Mouse (Mus musculus): ENCODE data around the gene Slc30a3. TPM values are rescaled to one million over a fixed set of nuclear protein-coding genes. Genes with fewer than 3 reads are reported as not detected.
"Not testable (repeated sequence)": the region's sequence is repeated elsewhere in the genome, so short reads cannot be mapped to it uniquely, and the experiment has no call there.

Gene Slc30a3
- total RNA-seq, 2 experiments from 2014 or later: 0.24 TPM; not detected in 1

DNA sequence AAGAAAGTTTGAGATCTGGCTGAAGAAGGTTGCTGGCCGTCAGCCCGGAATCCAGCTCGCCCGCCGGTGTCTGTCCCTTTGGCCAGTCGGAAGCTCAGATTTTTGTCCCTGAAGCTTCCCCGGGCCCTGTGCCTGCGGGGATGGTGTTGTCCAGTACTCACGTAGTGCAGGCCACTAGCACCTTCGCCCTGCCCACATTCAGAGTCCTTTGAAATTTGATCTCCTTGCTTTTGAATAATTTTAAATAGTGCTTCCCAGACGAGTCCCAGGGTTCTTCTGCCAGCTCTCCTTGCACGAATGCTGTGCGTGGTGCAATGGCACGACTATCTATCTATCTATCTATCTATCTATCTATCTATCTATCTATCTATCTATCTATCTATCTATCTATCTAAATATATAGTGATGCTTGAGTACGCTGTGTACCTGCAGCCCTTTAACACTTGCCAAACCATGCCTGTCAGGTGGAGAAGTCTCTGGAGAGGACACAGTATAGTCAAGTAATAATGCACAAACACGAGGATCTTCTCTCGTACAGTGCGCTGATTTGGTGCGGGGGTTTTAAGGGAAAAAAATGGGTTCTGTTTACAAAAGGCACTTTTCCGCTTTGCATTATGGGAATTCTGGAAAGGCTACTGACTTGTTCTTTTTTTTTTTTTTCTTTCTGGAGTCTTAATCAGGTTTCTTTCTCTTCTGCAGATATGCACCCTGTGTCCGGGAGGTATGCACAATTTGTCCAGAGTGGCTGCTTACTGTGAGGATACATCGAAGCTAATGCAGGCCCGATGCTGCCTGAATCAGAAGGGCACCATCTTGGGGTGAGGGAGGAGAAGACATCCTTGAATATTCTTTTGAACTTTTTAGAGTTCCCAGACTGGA is 59.0 kb downstream of the Slc30a3 start, which contains the start of gene Slc5a6:
Gene Slc5a6, minus strand, starts transcription at position 162 of the 879 bp plus-strand sequence.
- peak; percentile 56 for DNase-seq

DNA sequence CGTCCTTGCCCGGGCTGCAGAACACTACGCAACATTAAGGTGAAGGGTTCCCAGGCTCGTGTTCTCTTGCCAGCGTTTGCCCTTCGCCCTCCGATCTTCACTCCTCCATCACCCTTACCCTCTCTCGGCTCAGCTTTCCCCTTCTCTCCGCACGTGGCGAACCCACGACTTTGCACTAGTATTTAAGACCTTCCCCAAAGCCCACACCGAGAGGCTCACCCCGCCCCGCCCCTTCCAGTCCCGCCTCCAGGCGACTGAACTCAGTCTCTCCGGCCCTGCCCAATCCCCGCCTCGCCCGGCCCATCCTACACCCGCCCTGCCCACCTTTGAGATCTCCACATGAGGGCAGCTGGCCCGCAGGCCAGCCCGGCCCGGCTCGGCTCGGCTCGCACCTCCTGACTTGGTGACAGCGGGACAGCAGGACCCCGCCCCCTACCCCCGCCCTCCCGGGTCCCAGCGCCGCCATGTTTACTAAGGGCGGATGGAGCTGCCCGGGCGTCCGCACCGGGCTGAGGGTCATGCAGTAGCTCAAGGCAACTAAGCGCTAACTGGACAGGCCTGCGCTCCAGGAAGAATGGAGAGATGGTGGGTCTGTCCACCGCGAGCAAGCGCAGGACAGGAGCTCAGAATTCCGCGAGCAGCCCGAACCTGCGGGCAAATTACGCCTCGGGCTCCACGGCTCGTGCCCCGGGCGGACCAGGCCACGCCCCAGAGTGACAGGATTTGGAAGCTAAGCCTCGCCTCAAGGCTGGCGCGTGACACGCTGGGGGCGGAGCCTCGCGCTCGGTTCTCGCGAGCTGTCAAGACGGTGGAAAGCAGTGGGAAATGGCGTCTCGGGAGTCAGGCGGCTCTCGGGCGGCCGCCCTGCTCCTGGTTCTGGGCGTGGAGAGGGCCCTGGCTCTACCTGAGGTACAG is 59.9 kb downstream of the Slc30a3 start, which contains the start of gene Atraid:
Gene Atraid, plus strand, starts transcription at position 465 of the 915 bp plus-strand sequence.
- peak; percentile 99 for DNase-seq

DNA sequence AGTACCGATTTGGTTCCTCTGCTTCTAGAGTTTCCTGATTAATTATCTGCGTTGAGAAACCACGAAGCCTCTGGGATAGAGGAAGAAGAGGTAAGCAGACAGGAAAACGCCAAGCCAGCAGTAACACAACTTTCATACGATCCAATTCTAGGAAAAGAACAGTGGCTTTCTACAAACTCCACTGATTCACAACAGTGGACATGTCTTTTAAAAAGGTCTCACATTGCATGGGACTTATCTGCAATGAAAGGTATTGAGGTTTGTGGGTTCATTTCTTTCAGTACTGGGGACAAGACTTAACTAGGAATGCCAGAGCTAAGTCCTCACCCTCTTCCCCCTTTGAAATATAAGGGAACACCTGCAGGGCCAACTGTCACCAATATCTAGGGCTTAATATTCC is 61.0 kb downstream of the Slc30a3 start:
- no peak for DNase-seq

DNA sequence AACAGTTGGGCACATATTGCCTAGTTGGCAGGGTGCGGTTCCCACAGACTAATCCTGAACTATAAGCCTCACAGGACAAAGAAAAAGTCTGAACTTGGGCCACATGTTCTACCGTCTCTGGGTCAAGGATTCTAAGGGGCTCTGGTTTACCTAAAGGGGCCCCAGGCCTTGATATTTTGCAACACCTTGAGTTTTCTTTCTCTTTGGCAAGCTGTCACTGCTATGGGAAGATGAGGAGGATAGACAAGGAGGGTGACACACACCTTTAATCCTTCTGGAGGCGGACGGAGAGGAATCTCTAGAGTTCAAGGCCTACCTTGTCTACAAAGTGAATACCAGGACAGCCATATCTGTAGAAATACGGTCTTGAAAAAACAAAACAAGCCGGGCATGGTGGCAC is 61.6 kb downstream of the Slc30a3 start:
- no peak for DNase-seq

DNA sequence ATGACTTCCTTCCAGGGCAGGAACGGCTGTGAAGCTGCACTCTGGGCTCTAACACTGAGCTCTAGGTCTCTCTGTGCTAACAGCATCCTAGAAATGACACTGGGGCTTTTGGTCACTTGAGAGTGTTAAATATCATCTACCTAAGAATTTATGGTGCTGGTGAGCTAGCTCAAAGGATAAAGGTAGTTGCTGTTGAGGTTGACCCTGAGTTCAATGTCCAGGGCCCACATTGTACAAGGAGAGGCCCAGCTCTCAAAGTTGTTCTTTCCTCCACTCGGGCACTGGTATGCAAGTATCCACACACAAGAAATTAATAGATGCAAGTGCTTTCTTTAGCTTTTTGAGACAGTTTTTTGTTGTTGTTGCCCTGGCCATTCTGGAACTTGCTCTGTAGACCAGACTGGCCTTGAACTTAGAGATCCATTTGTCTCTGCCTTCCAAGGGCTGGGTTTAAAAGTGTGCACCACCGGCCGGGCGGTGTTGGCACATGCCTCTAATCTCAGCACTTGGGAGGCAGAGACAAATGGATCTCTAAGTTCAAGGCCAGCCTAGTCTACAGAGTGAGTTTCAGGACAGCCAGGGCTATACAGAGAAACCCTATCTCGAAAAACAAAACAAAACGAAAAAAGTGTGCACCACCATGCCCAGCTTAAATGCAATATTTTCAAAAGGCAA is 69.7 kb downstream of the Slc30a3 start:
- DNase-seq: no peak

DNA sequence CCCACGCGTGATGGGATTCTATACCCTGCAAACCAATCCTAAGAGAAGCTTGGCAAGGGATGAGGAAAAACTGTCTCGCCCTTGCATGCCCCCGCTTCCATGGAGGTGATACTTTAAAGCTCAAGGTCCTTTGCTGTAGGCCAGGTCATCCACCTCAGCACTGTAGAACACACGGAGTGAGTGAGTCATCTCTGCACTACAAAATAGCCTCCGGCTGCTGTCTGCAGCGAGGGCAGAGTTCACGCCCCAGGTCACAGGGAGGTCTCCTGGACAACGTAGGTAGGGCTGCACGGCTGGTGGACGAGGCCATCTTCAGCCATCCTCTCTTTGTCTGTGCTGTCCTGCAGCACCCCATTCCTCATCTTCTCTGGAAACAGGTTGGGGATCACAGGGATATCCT is 71.5 kb downstream of the Slc30a3 start:
- DNase-seq: not testable (repeated sequence)

Other genes with a start within 250 kb of the Slc30a3 start
- 10 to 100 TPM; 44.4 to 50.0 TPM for gene Tmem214, start 240.2 kb downstream of the Slc30a3 start, total RNA-seq (2021)
- 10 to 100 TPM; 11.8 to 12.7 TPM for gene Agbl5, start 219.5 kb downstream of the Slc30a3 start, total RNA-seq (2021)
- gene Ost4, start 200.4 kb downstream of the Slc30a3 start, total RNA-seq (2021): 100 to 1,000 TPM; 170 TPM
- 10 to 100 TPM; 83.4 to 93.2 TPM for gene Emilin1, start 194.8 kb downstream of the Slc30a3 start, total RNA-seq (2021)
- 1 to 10 TPM; 6.4 to 9.2 TPM for gene Khk, start 186.8 kb downstream of the Slc30a3 start, total RNA-seq (2021)
- gene Cgref1, start 162.6 kb downstream of the Slc30a3 start, total RNA-seq (2021): under 1 TPM; 0.67 to 0.77 TPM
- 10 to 100 TPM; 62.3 to 68.4 TPM for gene Preb, start 147.9 kb downstream of the Slc30a3 start, total RNA-seq (2021)
- under 1 TPM; 0.23 to 0.26 TPM for gene Tcf23, start 139.6 kb downstream of the Slc30a3 start, total RNA-seq (2021)
- 10 to 100 TPM; 46.0 to 53.7 TPM for gene Atraid, start 59.9 kb downstream of the Slc30a3 start, total RNA-seq (2021)
- gene Slc5a6, start 59.3 kb downstream of the Slc30a3 start, total RNA-seq (2021): 1 to 10 TPM; 7.0 to 7.2 TPM
- gene Cad, start 53.5 kb downstream of the Slc30a3 start, total RNA-seq (2021): 10 to 100 TPM; 33.5 to 40.7 TPM
- gene Dnajc5g, start 2.0 kb downstream of the Slc30a3 start, total RNA-seq (2021): not detected
- gene Trim54, start 8.5 kb upstream of the Slc30a3 start, total RNA-seq (2021): 10 to 100 TPM; 33.4 to 35.6 TPM
- not detected for gene Ucn, start 30.6 kb upstream of the Slc30a3 start, total RNA-seq (2021)
- gene Mpv17, start 46.0 kb upstream of the Slc30a3 start, total RNA-seq (2021): 10 to 100 TPM; 50.1 to 50.8 TPM
- gene Gm29609, start 71.7 kb upstream of the Slc30a3 start, total RNA-seq (2021): 1 to 10 TPM in 1 of 2 experiments, under 1 TPM in 1; 0.86 to 1.1 TPM
- gene Gtf3c2, start 71.9 kb upstream of the Slc30a3 start, total RNA-seq (2021): 10 to 100 TPM; 47.3 to 55.7 TPM
- gene Snx17, start 85.0 kb upstream of the Slc30a3 start, total RNA-seq (2021): 10 to 100 TPM; 88.3 to 88.7 TPM
- 10 to 100 TPM; 38.6 to 39.4 TPM for gene Eif2b4, start 85.2 kb upstream of the Slc30a3 start, total RNA-seq (2021)
- 10 to 100 TPM; 13.7 to 14.4 TPM for gene Zfp513, start 94.1 kb upstream of the Slc30a3 start, total RNA-seq (2021)
- gene Ppm1g, start 112.5 kb upstream of the Slc30a3 start, total RNA-seq (2021): 10 to 100 TPM; 94.7 to 97.0 TPM
- gene Nrbp1, start 132.6 kb upstream of the Slc30a3 start, total RNA-seq (2021): 10 to 100 TPM; 88.1 to 90.0 TPM
- not detected for gene Gm9970, start 133.0 kb upstream of the Slc30a3 start, total RNA-seq (2021)
- gene Krtcap3, start 143.5 kb upstream of the Slc30a3 start, total RNA-seq (2021): 1 to 10 TPM; 2.4 to 3.1 TPM
- gene Ift172, start 182.9 kb upstream of the Slc30a3 start, total RNA-seq (2021): 10 to 100 TPM; 27.1 to 38.4 TPM
- 1 to 10 TPM; 6.6 to 7.8 TPM for gene Fndc4, start 187.8 kb upstream of the Slc30a3 start, total RNA-seq (2021)
- gene Gckr, start 189.2 kb upstream of the Slc30a3 start, total RNA-seq (2021): not detected

Measured in heart, postnatal 4 days (tissue).